Mouse (Mus musculus) hindbrain, embryonic 10.5 days (tissue): ENCODE results near the gene Kctd3. TPM values are rescaled to one million over a fixed set of nuclear protein-coding genes. Genes with fewer than 3 reads are reported as not detected.

Source experiments
- DNase-seq: peaks from one replicate; pipeline ENCODE4 v3.0.0-alpha.2; 2017; ENCODE audit warnings: low spot score
- H3K27ac ChIP-seq: fragments of 300-500 bp; sonication (generic); 2 replicates; pipeline ENCODE4 v1.5.1; 2016; ENCODE audit warnings: mild to moderate bottlenecking, moderate library complexity
- H3K27me3 ChIP-seq: fragments of 300-500 bp; sonication (generic); 2 replicates; pipeline ENCODE4 v1.6.1; 2016; ENCODE audit warnings: mild to moderate bottlenecking; ENCODE audit not compliant: poor library complexity, insufficient read depth, severe bottlenecking
- H3K36me3 ChIP-seq: fragments of 300-500 bp; sonication (generic); 2 replicates; pipeline ENCODE4 v1.6.1; 2016; ENCODE audit warnings: mild to moderate bottlenecking, moderate library complexity
- H3K4me1 ChIP-seq: fragments of 300-500 bp; sonication (generic); replicated peaks from 2 replicates; pipeline ENCODE4 v1.6.1; 2016; ENCODE audit warnings: mild to moderate bottlenecking
- H3K4me3 ChIP-seq: fragments of 300-500 bp; sonication (generic); 2 replicates; pipeline ENCODE4 v1.5.1; 2016; ENCODE audit warnings: mild to moderate bottlenecking, moderate library complexity
- H3K9me3 ChIP-seq: fragments of 300-500 bp; sonication (generic); 2 replicates; pipeline ENCODE4 v1.6.1; 2016; ENCODE audit warnings: mild to moderate bottlenecking, moderate library complexity
- whole genome bisulfite sequencing: fragments of 180-500 bp; shearing (Covaris S2); methylation state at CpG from one replicate; pipeline ENCODE4 v1.1.7; 2016; 5-methylcytosine and 5-hydroxymethylcytosine counted together
- polyA plus RNA-seq: library from polyadenylated mRNA; unstranded; fragments of >200 nt; fragmentation: Nextera tagmentation; extraction: Ambion mirVana; gene quantifications from 2 replicates; pipeline ENCODE4 v1.2.1, GENCODE M21; 2016

Kctd3 gene
- polyA plus RNA-seq, 1 experiment from 2014 or later, result 31.6 TPM

GRCm38 (mm10) chr1:189004774-189005173, 2.9 kb downstream of the Kctd3 start:
- Histone ChIP-seq H3K4me1 (peaks cover 29% of the 10 kb centered on the region), H3K9me3 (no peaks in the 10 kb centered on the region), H3K4me3 (no peak overlapping the region), H3K27ac (no peak overlapping the region), H3K36me3 (peaks cover 28% of the 10 kb centered on the region), H3K27me3 (no peaks in the 10 kb centered on the region)
- WGBS, result 97% methylated on average over 1 of the region's 1 CpGs
- no peak for DNase-seq

DNA sequence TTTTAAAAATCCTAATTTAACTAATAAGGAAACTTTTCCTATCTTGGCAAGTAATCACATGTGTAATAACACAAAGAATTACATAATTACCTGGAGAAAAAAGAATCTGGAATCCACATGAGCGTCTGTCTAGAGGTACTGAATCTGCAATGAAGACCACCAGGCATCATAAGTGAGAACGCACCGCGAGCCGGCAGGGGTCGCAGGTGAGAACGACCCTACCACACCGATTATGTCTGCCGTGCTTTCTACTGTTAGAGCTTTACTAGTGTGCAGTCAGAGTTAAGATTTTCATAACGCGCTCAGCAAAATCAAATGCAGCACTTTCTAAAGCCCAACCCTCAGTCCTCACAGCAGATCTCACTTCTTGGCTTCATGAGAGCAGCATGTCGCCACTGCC, 5.8 kb downstream of the Kctd3 start:
- DNase-seq, result no peak
- Histone ChIP-seq H3K27ac (no peak overlapping the region), H3K9me3 (no peaks in the 10 kb centered on the region), H3K27me3 (no peaks in the 10 kb centered on the region), H3K4me3 (no peak overlapping the region), H3K36me3 (peaks cover 55% of the 10 kb centered on the region), H3K4me1 (peaks cover 24% of the 10 kb centered on the region)
- 92% methylated on average over 12 of the region's 12 CpGs for WGBS

- H3K36me3 ChIP-seq, result peaks cover 69% of the 10 kb centered on the region
- peaks cover 7% of the 10 kb centered on the region for H3K4me1 ChIP-seq
- H3K27ac ChIP-seq, result no peak overlapping the region
- H3K27me3 ChIP-seq, result no peaks in the 10 kb centered on the region
- no peak for DNase-seq
- no peak overlapping the region for H3K4me3 ChIP-seq
- WGBS, result 93% methylated on average over 10 of the region's 10 CpGs
- no peaks in the 10 kb centered on the region for H3K9me3 ChIP-seq
Observed at GRCm38 (mm10) chr1:188999981-189000380, 7.7 kb downstream of the Kctd3 start.

- Histone ChIP-seq H3K4me3 (no peak overlapping the region), H3K4me1 (no peaks in the 10 kb centered on the region), H3K9me3 (no peaks in the 10 kb centered on the region), H3K27ac (no peak overlapping the region), H3K36me3 (peaks cover 74% of the 10 kb centered on the region), H3K27me3 (no peaks in the 10 kb centered on the region)
- 97% methylated on average over 3 of the region's 3 CpGs for WGBS
- DNase-seq, result no peak
Observed at GRCm38 (mm10) chr1:188997921-188998320, 9.7 kb downstream of the Kctd3 start.

- 43% methylated on average over 4 of the region's 4 CpGs for WGBS
- peak; percentile 10 for DNase-seq
- Histone ChIP-seq H3K4me1 (no peaks in the 10 kb centered on the region), H3K27me3 (no peaks in the 10 kb centered on the region), H3K9me3 (no peaks in the 10 kb centered on the region), H3K36me3 (peaks cover 80% of the 10 kb centered on the region), H3K27ac (no peak overlapping the region), H3K4me3 (no peak overlapping the region)
Observed at GRCm38 (mm10) chr1:188993218-188993617, 14.4 kb downstream of the Kctd3 start.

DNA sequence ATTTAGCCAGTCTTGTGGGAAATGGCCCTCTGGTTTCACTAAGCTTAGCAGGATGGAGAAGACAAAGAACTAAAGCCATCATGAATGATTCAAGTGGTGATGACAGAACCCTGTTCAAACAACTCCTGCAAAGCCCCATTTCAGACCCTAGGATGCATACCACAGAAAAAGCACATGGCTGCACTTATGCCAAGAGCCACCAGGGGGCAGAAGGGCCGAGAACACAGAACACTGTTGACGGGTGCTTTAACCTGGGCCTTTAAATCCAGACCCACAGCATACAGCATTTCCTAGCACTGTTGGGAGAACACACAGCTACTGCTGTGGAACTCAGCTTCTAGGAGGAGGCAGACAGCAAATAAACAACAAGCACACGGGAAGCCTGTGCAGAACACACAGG, 27.6 kb downstream of the Kctd3 start:
- H3K9me3 ChIP-seq, result no peaks in the 10 kb centered on the region
- H3K4me1 ChIP-seq, result 0 out of 2 replicates have a peak, but pooled peaks cover 4% of the 10 kb centered on the region
- 26% methylated on average over 3 of the region's 3 CpGs for WGBS
- peaks cover 96% of the 10 kb centered on the region for H3K36me3 ChIP-seq
- H3K4me3 ChIP-seq, result no peak overlapping the region
- no peak overlapping the region for H3K27ac ChIP-seq
- no peaks in the 10 kb centered on the region for H3K27me3 ChIP-seq
- peak; percentile 71 for DNase-seq

- DNase-seq, result no peak
- H3K36me3 ChIP-seq, result peaks cover 100% of the 10 kb centered on the region
- 87% methylated on average over 16 of the region's 16 CpGs for WGBS
Observed at GRCm38 (mm10) chr1:188973926-188974325, 33.7 kb downstream of the Kctd3 start.

DNA sequence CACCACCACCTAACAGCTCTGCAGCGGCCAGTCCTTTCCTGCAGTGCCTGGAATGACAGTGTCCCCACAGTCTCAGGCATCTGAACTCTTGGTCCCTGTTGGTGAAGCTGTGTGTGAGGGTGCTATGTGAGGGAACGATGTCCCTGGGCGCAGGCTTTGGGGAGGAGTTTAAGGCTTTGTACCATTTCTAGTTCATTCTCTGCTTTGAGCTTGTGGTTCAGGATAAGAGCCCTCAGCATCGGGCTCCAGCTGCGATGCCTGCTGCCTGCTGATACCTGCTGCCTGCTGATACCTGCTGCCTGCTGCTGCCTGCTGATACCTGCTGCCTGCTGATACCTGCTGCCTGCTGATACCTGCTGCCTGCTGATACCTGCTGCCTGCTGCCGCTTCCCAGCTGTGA, 34.6 kb downstream of the Kctd3 start:
- WGBS, result 94% methylated on average over 6 of the region's 6 CpGs
- H3K36me3 ChIP-seq, result peaks cover 100% of the 10 kb centered on the region

More at GRCm38 (mm10) chr1:188973926-188974325, 33.7 kb downstream of the Kctd3 start:
- Histone ChIP-seq H3K27ac (no peak overlapping the region; the same call in 1 of the 2 replicates), H3K9me3 (no peaks in the 10 kb centered on the region), H3K4me3 (no peak overlapping the region), H3K4me1 (no peaks in the 10 kb centered on the region), H3K27me3 (no peaks in the 10 kb centered on the region)

GRCm38 (mm10) chr1:188952501-188952900, 55.1 kb downstream of the Kctd3 start:
- no peak overlapping the region for H3K4me3 ChIP-seq
- no peak overlapping the region for H3K27ac ChIP-seq
- no peak for DNase-seq
- no peaks in the 10 kb centered on the region for H3K36me3 ChIP-seq
- no peaks in the 10 kb centered on the region for H3K27me3 ChIP-seq
- no peaks in the 10 kb centered on the region for H3K9me3 ChIP-seq
- no peaks in the 10 kb centered on the region; the same call in 1 of the 2 replicates for H3K4me1 ChIP-seq
- WGBS, result 93% methylated on average over 4 of the region's 4 CpGs

More for the DNA sequence above, 34.6 kb downstream of the Kctd3 start:
- Histone ChIP-seq H3K4me3 (no peak overlapping the region), H3K27me3 (no peaks in the 10 kb centered on the region), H3K27ac (no peak overlapping the region), H3K9me3 (no peaks in the 10 kb centered on the region), H3K4me1 (no peaks in the 10 kb centered on the region)
- DNase-seq, result no peak

GRCm38 (mm10) chr1:188951091-188951490, 56.5 kb downstream of the Kctd3 start:
- Histone ChIP-seq H3K9me3 (no peaks in the 10 kb centered on the region), H3K36me3 (no peaks in the 10 kb centered on the region), H3K4me1 (peaks cover 5% of the 10 kb centered on the region; the same call in 1 of the 2 replicates), H3K4me3 (no peak overlapping the region), H3K27ac (no peak overlapping the region), H3K27me3 (no peaks in the 10 kb centered on the region)
- DNase-seq, result no peak
- WGBS, result 89% methylated on average over 6 of the region's 6 CpGs

DNA sequence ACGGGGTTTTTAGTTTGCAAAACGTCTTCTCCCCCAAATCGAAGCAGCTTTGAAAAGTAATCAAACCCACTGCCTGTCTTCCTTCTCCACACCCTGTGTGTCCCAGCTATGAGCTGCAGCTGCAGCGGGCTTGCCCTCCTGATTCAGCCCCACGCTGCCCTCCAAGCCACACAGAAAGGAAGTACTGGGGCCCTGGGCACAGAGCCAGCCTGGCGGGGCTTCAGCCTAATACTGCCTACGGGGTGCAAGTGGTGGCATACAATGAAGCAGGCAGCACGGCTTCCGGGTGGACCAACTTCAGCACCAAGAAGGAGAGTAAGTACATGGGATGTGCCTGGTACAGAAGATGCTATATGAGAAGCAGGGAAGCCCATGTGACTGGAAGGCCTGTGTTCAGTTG, 59.4 kb downstream of the Kctd3 start:
- H3K27me3 ChIP-seq, result peaks cover 3% of the 10 kb centered on the region; the same call in 1 of the 2 replicates
- H3K9me3 ChIP-seq, result no peaks in the 10 kb centered on the region
- 85% methylated on average over 9 of the region's 9 CpGs for WGBS
- H3K4me1 ChIP-seq, result 0 out of 2 replicates have a peak, but pooled peaks cover 5% of the 10 kb centered on the region
- DNase-seq, result no peak
- no peak overlapping the region for H3K27ac ChIP-seq
- no peak overlapping the region for H3K4me3 ChIP-seq
- no peaks in the 10 kb centered on the region for H3K36me3 ChIP-seq

DNA sequence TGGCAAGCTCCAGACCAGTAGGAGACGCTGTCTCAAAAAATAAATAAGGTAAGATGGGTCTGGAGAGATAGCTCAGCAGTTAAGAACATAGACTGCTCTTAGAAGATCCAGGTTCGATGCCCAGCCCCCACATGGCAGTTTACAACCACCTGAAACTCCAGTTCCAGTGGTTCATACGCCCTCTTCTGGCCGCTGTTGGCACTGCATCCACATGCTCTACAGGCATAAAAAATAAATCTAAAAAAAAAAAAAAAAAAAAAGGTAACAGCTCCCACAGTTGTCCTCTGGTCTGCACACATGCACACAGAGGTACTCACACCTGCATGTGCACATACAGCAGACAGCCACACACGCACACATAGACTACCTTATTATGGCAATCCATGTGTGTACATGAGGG, 59.8 kb downstream of the Kctd3 start:
- Histone ChIP-seq H3K27me3 (peaks cover 3% of the 10 kb centered on the region; the same call in 1 of the 2 replicates), H3K36me3 (no peaks in the 10 kb centered on the region), H3K9me3 (no peaks in the 10 kb centered on the region), H3K27ac (no peak overlapping the region), H3K4me1 (peaks cover 6% of the 10 kb centered on the region; the same call in 1 of the 2 replicates), H3K4me3 (no peak overlapping the region)
- 55% methylated on average over 5 of the region's 5 CpGs for WGBS
- DNase-seq, result no peak

- no peaks in the 10 kb centered on the region for H3K9me3 ChIP-seq
- no peak overlapping the region for H3K4me3 ChIP-seq
- WGBS, result 88% methylated on average over 11 of the region's 11 CpGs
- DNase-seq, result no peak
- H3K4me1 ChIP-seq, result peaks cover 12% of the 10 kb centered on the region; the same call in 1 of the 2 replicates
- H3K27me3 ChIP-seq, result peaks cover 3% of the 10 kb centered on the region; the same call in 1 of the 2 replicates
- no peak overlapping the region for H3K27ac ChIP-seq
- H3K36me3 ChIP-seq, result no peaks in the 10 kb centered on the region
Observed at GRCm38 (mm10) chr1:188946849-188947248, 60.8 kb downstream of the Kctd3 start.

- DNase-seq, result no peak
- Histone ChIP-seq H3K27ac (no peak overlapping the region), H3K9me3 (no peaks in the 10 kb centered on the region), H3K36me3 (no peaks in the 10 kb centered on the region), H3K4me1 (peaks cover 12% of the 10 kb centered on the region; the same call in 1 of the 2 replicates), H3K4me3 (no peak overlapping the region), H3K27me3 (peaks cover 3% of the 10 kb centered on the region; the same call in 1 of the 2 replicates)
- WGBS, result 41% methylated on average over 8 of the region's 8 CpGs
Observed at GRCm38 (mm10) chr1:188945326-188945725, 62.3 kb downstream of the Kctd3 start.
